Mouse (Mus musculus) limb, embryonic 15.5 days (tissue): Measurements from ENCODE around the gene 1700010B08Rik. TPM values are rescaled to one million over a fixed set of nuclear protein-coding genes. Genes with fewer than 3 reads are reported as not detected.
A peak's percentile ranks its signal among the peaks of the same experiment; 100 is the strongest.

Source experiments
- ATAC-seq: fragments of 200-750 bp; cut with Nextera tagmentation; 2 replicates; pipeline ENCODE4 v1.8.0; 2017; ENCODE audit warnings: low read depth, moderate TSS enrichment; ENCODE audit not compliant: insufficient number of reproducible peaks, low FRiP score, low TSS enrichment
- H3K27ac ChIP-seq: fragments of 300-500 bp; sonication (generic); 2 replicates; pipeline ENCODE4 v1.5.1; 2015; ENCODE audit warnings: moderate library complexity, mild to moderate bottlenecking, inconsistent platforms
- H3K27me3 ChIP-seq: fragments of 300-500 bp; sonication (generic); 2 replicates; pipeline ENCODE4 v1.6.1; 2015; ENCODE audit warnings: inconsistent platforms
- H3K36me3 ChIP-seq: fragments of 300-500 bp; sonication (generic); 2 replicates; pipeline ENCODE4 v1.6.1; 2015; ENCODE audit warnings: inconsistent platforms
- H3K4me1 ChIP-seq: fragments of 300-500 bp; sonication (generic); 2 replicates; pipeline ENCODE4 v1.6.1; 2015; ENCODE audit warnings: inconsistent platforms
- H3K4me2 ChIP-seq: fragments of 300-500 bp; sonication (generic); 2 replicates; pipeline ENCODE4 v1.6.1; 2015; ENCODE audit warnings: mild to moderate bottlenecking, inconsistent platforms
- H3K4me3 ChIP-seq: fragments of 300-500 bp; sonication (generic); 2 replicates; pipeline ENCODE4 v1.5.1; 2015; ENCODE audit warnings: mild to moderate bottlenecking, inconsistent platforms
- H3K9ac ChIP-seq: fragments of 300-500 bp; sonication (generic); 2 replicates; pipeline ENCODE4 v1.6.1; 2015; ENCODE audit warnings: inconsistent platforms
- H3K9me3 ChIP-seq: fragments of 300-500 bp; sonication (generic); 2 replicates; pipeline ENCODE4 v1.6.1; 2016; ENCODE audit warnings: inconsistent platforms
- WGBS: fragments of 180-500 bp; shearing (Covaris S2); methylation state at CpG from one replicate; pipeline ENCODE4 v1.1.7; 2015; 5-methylcytosine and 5-hydroxymethylcytosine counted together
- microRNA-seq: library from miRNA; unstranded; fragments of <30 nt; microRNA quantifications from one replicate; pipeline ENCODE4, GENCODE M21; 2016
- polyA plus RNA-seq: library from polyadenylated mRNA; unstranded; fragments of >200 nt; fragmentation: Nextera tagmentation; extraction: Ambion mirVana; gene quantifications from 2 replicates; pipeline ENCODE4 v1.2.1, GENCODE M21; 2015

The 1700010B08Rik gene
- polyA plus RNA-seq, 1 experiment from 2014 or later = not detected

DNA sequence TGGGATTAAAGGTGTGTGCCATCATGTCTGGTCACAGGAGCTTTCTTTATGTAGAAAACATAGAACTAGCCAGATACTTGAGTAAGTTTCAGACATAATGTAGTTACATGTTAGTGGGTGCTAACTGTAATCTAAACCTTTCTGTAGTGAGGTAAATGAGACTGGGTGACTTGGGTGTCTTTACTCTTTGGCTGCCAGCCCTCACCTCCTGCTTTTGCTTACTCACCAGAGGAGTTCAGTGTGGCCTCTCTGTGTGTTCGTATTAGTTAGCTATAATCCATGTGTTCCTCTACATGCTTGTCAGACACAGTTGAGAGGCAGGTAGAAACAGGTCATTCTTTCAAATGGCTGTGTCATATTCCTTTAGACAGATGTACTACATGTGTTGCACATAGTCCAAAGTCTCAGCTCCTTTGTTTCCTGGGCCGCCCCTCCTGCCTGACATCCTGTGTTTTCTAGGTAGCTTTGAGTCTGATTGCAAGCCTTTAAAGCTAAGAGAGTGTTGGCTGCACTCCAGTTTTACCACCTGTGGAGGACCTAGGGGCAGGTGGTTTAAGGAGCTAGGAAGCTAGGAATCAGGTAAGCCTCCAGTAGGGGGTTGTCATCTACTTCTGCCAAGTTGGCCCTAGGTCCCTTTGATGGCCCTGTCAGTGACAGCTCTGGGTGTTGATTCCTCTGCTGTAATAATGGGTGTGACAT, 29.9 kb downstream of the 1700010B08Rik start:
- Histone ChIP-seq H3K4me2 (no peak overlapping the region), H3K4me3 (no peak overlapping the region), H3K27ac (no peak overlapping the region), H3K9me3 (no peaks in the 10 kb centered on the region), H3K27me3 (no peaks in the 10 kb centered on the region), H3K4me1 (peaks cover 4% of the 10 kb centered on the region; the same call in 1 of the 2 replicates), H3K9ac (no peak overlapping the region), H3K36me3 (0 out of 2 replicates have a peak, but pooled peaks cover 4% of the 10 kb centered on the region)
- WGBS = 72% methylated on average over 2 of the region's 2 CpGs
- no peak for ATAC-seq

DNA sequence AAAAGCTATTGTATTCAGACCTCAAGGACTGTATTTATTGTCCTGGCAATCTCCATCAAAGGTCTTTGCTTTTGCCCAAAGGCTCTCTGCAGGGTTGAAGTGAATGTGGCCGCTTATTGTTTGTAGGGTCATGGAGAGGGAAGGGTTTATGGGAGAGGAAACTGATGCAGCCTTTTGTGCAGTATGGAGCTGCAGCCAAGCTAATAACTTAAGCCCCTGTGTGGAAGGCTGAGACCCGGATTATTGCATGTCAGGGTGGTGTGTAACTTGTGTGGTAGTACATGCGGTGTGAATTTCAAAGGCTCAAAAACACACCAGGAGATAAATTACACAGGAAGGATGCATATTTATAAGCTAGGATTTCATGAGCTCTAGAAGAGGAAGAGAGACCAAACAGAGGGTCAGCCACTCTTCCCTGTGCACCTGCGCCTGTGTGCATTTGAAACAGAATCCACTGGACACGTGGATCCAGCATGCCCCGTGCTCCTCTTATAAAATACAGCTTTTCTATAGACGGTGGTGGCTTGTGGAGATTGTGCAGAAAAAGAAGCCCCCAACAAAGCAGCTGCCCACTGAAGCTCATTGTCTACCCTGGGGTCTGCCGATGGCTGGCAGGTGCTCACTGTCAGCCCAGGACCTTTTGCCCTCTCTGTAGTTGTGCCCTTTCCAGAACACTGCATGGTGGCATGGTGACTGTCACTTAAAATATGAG, 36.4 kb downstream of the 1700010B08Rik start:
- no peaks in the 10 kb centered on the region for H3K9me3 ChIP-seq

DNA sequence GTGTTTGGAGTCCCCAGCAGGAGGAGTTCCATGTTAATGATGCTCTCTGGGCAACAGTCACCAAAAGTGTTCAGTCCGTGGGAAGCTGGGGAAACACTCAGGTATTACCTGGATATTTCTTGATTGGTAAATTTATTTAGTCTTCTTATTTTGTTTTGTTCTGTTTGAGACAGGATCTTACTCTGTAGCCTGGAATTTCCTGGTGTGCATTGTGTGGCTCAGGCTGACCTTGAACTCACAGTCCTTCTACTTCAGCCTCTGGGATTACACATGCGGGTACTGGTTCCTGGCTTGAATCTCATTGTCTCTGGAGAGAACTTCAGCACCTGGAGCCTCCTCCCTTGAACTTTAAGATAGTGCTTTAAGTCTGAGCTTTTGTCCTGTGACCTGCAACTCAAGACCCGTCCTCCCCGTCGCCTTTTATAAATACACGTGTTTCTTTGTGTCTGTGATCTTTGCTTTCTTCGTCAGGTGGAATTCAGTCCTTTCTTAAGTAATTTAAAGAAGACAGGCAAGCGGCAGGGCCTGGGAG, 38.5 kb downstream of the 1700010B08Rik start:
- H3K9me3 ChIP-seq = no peaks in the 10 kb centered on the region
- no peaks in the 10 kb centered on the region for H3K27me3 ChIP-seq
- H3K36me3 ChIP-seq = 0 out of 2 replicates have a peak, but pooled peaks cover 4% of the 10 kb centered on the region
- no peak overlapping the region for H3K9ac ChIP-seq
- H3K4me2 ChIP-seq = no peak overlapping the region
- no peak overlapping the region for H3K4me3 ChIP-seq
- no peak overlapping the region for H3K27ac ChIP-seq
- WGBS = 81% methylated on average over 8 of the region's 8 CpGs
- 0 out of 2 replicates have a peak, but pooled peaks cover 5% of the 10 kb centered on the region for H3K4me1 ChIP-seq
- no peak for ATAC-seq

More for the DNA sequence above, 36.4 kb downstream of the 1700010B08Rik start:
- no peaks in the 10 kb centered on the region for H3K27me3 ChIP-seq
- H3K9ac ChIP-seq = no peak overlapping the region
- no peak overlapping the region for H3K27ac ChIP-seq
- no peak overlapping the region for H3K4me2 ChIP-seq
- ATAC-seq = no peak
- H3K36me3 ChIP-seq = no peaks in the 10 kb centered on the region
- H3K4me3 ChIP-seq = no peak overlapping the region
- 62% methylated on average over 8 of the region's 8 CpGs for WGBS
- H3K4me1 ChIP-seq = 0 out of 2 replicates have a peak, but pooled peaks cover 5% of the 10 kb centered on the region

DNA sequence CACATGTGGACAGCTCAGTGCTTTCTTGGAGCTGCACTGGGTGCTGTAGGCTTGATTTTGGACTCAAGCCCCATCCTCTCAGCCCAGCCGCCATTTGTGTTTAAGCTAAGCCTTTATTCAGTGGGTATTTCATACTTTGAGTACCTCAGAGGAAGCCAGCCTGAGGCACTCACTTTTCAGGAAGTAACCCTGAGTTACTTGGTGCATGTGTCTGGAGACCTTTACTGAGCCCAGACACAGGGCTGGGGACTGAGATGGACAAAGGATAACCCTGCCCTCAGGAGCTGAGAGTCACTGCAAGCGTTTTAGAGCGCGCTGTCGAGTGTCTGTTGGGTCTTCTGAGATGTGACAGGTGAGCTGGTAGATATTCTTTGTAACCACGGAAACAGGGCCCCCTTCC, 41.4 kb downstream of the 1700010B08Rik start:
- peaks cover 18% of the 10 kb centered on the region; the same call in 1 of the 2 replicates for H3K4me1 ChIP-seq
- 91% methylated on average over 6 of the region's 6 CpGs for WGBS
- peaks cover 15% of the 10 kb centered on the region for H3K36me3 ChIP-seq
- no peaks in the 10 kb centered on the region for H3K27me3 ChIP-seq
- no peak overlapping the region for H3K27ac ChIP-seq
- H3K4me2 ChIP-seq = no peak overlapping the region
- no peak overlapping the region for H3K4me3 ChIP-seq
- no peak overlapping the region for H3K9ac ChIP-seq
- H3K9me3 ChIP-seq = no peaks in the 10 kb centered on the region
- ATAC-seq = no peak

DNA sequence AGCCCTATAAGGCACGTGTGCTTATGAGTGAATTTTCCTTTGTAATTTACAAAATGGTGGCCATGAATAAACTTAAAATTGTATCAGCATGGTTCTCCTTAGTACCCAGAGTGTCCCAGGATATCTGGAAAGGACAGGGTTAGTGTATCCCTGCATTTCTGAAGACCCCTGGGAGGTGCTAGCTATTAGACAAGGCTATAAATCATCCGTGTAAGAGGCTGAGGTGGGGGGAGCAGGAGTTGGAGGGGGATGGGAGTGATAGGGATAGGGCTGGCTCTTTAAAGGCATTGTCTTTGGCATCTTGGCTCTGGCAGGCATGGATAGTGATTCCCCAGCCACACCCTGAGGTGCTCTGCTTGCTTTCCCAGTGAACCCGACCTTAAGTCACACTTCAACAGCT, 45.4 kb downstream of the 1700010B08Rik start:
- Histone ChIP-seq H3K9ac (no peak overlapping the region), H3K27ac (no peak overlapping the region), H3K4me1 (peaks cover 28% of the 10 kb centered on the region), H3K9me3 (no peaks in the 10 kb centered on the region), H3K4me2 (no peak overlapping the region), H3K27me3 (no peaks in the 10 kb centered on the region), H3K4me3 (no peak overlapping the region), H3K36me3 (peaks cover 19% of the 10 kb centered on the region)
- WGBS = 33% methylated on average over 3 of the region's 3 CpGs
- no peak for ATAC-seq

DNA sequence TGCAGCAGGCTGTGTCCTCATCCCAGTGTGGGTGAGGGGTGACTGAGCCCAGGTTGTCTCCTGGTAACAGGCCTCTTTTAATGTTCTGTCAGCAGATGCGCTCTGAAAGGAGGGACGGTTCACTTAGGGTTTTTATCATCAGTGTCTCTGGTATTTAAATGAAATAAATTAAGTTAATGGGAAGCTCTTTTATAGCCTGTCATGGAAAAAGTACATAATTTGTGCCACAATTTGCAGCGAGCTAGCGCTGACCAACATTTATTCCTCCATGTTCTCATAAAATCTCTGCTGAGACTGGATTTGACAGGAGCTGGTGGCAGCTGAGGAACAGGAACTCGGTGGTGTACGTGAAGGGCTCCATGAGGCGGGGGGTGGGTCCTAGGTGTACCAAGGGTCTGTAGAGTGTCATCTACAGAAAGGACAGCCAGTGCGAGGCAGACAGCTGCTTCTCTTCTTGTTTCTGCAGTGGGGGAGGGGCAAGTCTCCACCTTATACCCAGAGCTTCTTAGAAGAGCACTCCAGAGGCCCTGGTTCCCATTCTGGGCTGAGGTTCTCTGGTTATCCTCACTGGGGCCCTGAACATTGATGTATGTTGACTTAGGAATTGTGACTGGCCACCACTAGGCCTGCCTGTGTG, 48.9 kb downstream of the 1700010B08Rik start:
- H3K4me2 ChIP-seq = no peak overlapping the region
- H3K27me3 ChIP-seq = no peaks in the 10 kb centered on the region
- peaks cover 17% of the 10 kb centered on the region for H3K36me3 ChIP-seq
- no peak overlapping the region for H3K4me3 ChIP-seq
- H3K27ac ChIP-seq = no peak overlapping the region
- no peak overlapping the region for H3K9ac ChIP-seq
- ATAC-seq = no peak
- H3K9me3 ChIP-seq = no peaks in the 10 kb centered on the region
- 51% methylated on average over 8 of the region's 8 CpGs for WGBS
- peaks cover 41% of the 10 kb centered on the region for H3K4me1 ChIP-seq

DNA sequence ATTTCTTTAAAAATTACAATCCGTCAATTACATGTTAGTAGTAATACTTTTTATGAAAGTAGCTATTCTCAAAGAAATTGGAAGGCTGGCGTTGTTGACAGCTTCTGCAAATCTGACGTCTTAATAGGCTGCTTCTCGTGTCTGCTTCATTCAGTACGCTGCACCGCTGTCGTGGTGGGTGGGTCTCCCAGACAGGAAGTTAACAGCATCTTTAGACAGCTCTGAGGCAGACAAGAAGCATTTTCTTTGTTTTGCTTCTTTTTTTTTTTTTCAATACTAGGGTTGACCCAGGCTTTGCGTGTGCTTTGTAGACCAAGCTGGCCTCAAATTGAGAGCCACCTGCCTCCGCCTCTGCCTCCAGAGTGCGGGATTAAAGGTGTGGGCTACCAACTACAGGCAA, 50.0 kb downstream of the 1700010B08Rik start:
- H3K9me3 ChIP-seq = no peaks in the 10 kb centered on the region
- no peak overlapping the region for H3K27ac ChIP-seq
- no peak for ATAC-seq
- H3K4me3 ChIP-seq = no peak overlapping the region
- WGBS = 74% methylated on average over 10 of the region's 10 CpGs
- H3K36me3 ChIP-seq = peaks cover 11% of the 10 kb centered on the region
- no peak overlapping the region for H3K4me2 ChIP-seq
- peaks cover 38% of the 10 kb centered on the region for H3K4me1 ChIP-seq
- H3K9ac ChIP-seq = no peak overlapping the region
- H3K27me3 ChIP-seq = no peaks in the 10 kb centered on the region

DNA sequence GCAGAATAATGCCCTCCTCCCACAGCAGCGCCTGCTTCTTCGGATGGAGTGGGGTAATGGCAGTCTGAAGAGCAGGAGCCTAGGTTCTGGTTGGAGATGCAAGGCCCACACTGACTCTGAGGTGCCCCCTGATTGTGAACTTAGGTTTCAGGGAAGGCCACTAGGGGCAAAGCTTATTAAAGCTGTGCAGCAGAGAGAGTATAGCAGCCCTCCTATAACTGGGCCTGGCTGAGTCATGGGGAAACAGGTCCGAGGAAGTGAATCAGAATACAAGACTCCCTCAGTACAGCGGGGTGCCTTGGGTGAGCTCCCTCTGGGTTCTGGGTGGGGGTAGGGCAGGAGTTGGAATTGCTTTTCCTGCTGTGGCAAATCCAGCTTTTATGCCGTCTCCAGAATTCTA, 51.4 kb downstream of the 1700010B08Rik start:
- H3K36me3 ChIP-seq = peaks cover 7% of the 10 kb centered on the region; the same call in 1 of the 2 replicates
- H3K27ac ChIP-seq = 0 out of 2 replicates have a peak overlapping the region, but pooled peaks have one; percentile 35
- H3K4me2 ChIP-seq = no peak overlapping the region
- no peak overlapping the region for H3K9ac ChIP-seq
- no peaks in the 10 kb centered on the region for H3K27me3 ChIP-seq
- WGBS = 56% methylated on average over 5 of the region's 5 CpGs
- peaks cover 29% of the 10 kb centered on the region for H3K4me1 ChIP-seq
- no peak for ATAC-seq
- no peaks in the 10 kb centered on the region for H3K9me3 ChIP-seq
- H3K4me3 ChIP-seq = no peak overlapping the region

Small RNAs within 50 kb of the gene (microRNA-seq; reads per million reads assigned to microRNA genes)
- not detected for gene Mir6340

Other genes with a start within 250 kb of the 1700010B08Rik start
- not detected in 2 replicates for gene 1700021F07Rik, start 196.8 kb upstream of the 1700010B08Rik start, polyA plus RNA-seq
- not detected in 2 replicates for gene Ankrd60, start 141.1 kb upstream of the 1700010B08Rik start, polyA plus RNA-seq
- gene Rab22a, start 59.7 kb upstream of the 1700010B08Rik start, polyA plus RNA-seq = 43.0 and 45.5 TPM in 2 replicates
- gene Vapb, start 18.1 kb downstream of the 1700010B08Rik start, polyA plus RNA-seq = 10.3 and 15.7 TPM in 2 replicates